Mouse (Mus musculus): Measurements from ENCODE around the gene Vma21-ps.
"Not testable (repeated sequence)": the region's sequence is repeated elsewhere in the genome, so short reads cannot be mapped to it uniquely, and the experiment has no call there.

Gene Vma21-ps

DNA sequence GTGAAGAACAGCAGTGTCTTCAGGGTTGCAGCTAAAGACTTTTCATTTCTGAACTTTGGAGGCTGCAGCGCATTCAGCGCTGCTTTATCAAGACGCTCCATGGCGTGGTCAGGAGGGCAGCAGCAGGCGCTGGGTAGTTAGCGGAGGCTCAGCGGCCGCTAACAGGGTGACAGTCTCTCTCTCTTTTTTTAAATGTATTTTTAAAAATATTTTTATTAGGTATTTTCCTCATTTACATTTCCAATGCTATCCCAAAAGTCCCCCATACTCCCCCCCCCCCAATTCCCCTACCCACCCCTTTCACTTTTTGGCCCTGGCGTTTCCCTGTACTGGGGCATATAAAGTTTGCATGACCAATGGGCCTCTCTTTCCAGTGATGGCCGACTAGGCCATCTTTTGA lies at the start of gene Vma21-ps:
Vma21-ps (minus strand) TSS at position 101 of the 400 bp plus-strand sequence.
- not testable (repeated sequence) for DNase-seq (ENCODE audit: low spot score)

DNA sequence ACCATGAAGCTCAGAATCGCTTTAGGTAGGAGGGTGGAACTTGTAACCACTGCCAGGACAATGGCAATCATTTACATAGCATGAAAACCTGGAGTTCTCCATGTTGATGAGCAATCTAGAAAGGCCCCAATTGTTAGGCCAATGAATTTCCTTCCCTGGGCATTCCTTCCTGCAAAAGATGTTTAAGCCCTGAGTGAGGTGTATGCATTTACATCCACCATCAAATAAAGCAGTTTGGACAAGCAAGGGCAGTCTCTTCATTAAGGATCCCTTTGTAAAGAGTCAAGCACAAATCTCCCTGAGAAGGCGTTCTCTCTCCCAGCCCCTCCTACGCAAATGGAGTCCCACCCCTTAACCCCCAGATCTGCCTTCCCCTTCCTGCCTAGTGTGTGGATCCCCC lies 46.0 kb upstream of the Vma21-ps start:
- no peak for DNase-seq (ENCODE audit: low spot score)

DNA sequence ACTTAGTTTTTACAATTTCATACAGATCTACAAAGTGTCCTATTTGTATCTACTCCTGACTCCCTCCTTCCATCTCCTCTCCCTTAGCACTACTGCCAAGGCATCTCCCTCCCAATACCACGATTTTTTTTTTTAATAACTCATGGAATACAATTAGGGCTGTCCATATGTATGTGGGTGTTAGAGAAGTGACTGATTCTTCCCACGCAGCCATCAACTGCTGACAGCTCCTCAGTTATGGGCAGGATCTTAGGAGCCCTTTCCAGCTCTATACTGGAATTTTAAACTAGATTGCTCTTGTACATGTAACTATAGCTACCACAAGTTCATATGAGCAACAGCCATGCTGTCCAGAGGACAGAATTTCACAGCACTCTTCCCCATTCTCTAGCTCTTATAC lies 33.6 kb upstream of the Vma21-ps start:
- DNase-seq (ENCODE audit: low spot score): no peak

DNA sequence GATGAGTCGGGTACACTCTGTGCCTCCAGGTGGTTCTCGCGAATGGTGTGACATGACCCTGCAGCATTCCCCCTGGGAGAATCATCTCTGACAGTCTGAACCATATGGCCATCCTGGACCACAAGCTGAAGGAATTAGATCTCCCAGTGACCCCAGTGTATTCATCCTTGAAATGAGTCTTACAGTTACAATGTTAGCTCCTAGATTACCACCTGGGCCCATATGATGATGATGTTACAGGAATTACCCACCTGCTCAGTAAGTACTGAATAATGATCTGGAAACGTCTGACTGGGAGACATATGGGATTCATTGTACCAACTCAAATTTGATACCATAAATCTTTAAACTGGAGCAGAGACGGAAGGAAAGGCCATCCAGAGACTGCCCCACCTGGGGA lies 29.4 kb upstream of the Vma21-ps start:
- DNase-seq (ENCODE audit: low spot score): no peak

DNA sequence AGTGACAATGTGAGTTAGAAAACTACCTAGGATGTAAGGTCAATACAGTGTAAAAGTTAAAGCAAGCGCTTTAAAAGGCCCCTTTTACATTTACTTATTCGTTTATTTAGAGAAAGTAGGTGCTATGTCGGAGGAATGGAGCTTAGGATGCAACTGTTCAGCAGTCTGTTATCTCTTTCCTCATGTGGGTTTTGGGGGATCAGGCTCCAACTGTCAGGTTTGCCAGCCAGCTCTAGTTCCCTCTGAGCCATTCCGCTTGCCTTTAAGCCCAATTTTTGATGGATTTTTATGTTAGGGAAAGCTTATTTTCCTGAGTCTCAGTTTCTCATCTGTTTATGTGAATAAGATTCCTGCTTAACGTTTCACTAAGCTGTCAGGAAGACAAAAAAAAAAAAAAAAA lies 22.3 kb upstream of the Vma21-ps start:
- DNase-seq (ENCODE audit: low spot score): no peak

DNA sequence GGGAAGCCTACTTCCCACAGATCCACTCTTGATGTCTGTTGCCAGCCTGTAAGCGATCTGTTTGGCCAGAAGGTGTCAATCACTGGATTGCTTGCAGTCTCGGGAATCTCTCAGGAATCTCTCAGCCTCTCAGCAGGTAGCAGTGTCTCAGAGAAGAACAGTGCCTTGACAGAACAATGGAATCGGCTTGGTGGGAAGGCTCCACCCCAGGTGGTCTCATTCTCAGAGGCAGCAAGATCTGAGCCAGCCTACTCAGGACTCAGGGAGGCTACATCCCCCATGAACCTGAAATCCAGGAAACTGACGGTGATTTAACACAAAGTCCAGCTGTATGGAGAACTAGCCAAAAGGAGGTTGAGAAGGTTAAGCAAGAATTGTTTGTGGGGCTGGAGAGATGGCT lies 20.5 kb upstream of the Vma21-ps start:
- no peak for DNase-seq (ENCODE audit: low spot score)

DNA sequence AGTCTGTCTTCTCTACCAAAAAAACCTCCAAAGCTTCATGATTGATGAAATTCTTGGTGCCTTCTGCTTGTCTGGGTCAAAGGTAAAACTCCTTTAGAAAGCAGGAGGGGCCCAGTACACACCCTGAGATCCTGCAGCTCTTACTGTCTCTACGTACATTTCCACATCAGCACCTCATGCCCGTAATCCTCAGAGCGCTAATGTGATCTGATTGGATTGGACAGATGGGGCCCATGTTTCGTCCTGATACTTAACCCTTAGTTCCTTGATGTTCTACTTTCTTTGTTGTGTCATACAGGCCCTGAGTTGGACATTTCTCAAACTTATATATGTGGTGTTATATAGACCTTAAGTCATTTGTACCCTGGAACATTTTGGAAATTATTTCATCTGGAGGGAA lies 9.6 kb downstream of the Vma21-ps start:
- DNase-seq (ENCODE audit: low spot score): no peak

DNA sequence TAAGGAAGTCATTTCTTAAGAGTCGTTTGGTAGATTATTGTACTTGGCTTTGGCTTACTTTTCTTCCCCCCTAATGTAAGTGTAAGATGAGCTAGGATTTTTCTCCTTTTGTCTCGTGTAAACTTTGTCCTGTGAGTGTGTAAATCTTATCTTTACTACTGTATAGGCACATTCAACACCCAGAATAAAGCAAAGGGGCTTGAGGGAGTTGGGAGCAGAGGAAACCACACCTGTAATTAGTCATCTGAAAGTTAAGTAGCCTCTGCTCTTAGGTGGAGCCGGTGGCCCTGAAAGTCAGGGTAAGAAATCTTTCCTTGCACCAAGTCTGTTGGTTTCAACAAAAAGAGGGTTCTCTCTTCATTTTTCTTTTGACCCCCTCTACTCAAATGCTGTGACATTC lies 23.6 kb downstream of the Vma21-ps start:
- no peak for DNase-seq (ENCODE audit: low spot score)

DNA sequence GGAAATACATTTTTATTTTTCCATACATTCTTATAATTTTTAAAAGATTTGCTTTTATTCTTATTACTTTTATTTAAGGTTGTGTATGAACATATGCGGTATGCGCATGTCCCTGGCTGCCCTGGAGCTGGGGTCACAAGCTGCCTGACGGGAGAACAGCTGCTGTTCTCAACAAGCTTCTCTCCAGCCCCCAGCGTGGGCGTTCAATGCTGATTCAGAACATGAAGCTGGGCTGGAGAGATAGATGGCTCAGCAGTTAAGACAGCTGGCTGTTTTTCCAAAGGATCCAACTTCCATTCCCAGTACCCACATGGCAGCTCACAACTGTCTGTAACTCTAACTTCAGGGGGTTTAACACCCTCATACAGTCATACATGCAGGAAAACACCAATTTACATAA lies 35.7 kb downstream of the Vma21-ps start:
- no peak for DNase-seq (ENCODE audit: low spot score)

DNA sequence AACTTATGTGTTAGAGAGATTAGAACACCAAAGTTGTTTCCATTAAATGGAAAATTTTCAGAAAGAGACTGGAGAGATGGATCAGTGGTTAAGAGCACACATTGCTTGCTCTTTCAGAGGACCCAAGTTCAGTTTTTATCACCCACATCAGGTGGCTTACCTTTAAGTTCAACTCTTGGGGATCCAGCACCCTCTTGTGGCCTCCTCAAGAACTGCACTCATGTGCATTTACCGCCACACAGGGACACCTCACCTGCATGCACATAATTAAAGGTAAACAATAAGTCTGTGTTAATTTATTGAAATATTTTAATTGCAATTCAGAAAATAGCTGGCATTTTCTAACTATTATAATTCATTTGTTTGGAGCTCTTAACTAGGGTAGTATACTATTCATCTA lies 37.3 kb downstream of the Vma21-ps start:
- DNase-seq (ENCODE audit: low spot score): no peak

All from MN1 (cell line).